14 mouse cellular contexts compared by ENCODE assay signal in the genomic region with DNA sequence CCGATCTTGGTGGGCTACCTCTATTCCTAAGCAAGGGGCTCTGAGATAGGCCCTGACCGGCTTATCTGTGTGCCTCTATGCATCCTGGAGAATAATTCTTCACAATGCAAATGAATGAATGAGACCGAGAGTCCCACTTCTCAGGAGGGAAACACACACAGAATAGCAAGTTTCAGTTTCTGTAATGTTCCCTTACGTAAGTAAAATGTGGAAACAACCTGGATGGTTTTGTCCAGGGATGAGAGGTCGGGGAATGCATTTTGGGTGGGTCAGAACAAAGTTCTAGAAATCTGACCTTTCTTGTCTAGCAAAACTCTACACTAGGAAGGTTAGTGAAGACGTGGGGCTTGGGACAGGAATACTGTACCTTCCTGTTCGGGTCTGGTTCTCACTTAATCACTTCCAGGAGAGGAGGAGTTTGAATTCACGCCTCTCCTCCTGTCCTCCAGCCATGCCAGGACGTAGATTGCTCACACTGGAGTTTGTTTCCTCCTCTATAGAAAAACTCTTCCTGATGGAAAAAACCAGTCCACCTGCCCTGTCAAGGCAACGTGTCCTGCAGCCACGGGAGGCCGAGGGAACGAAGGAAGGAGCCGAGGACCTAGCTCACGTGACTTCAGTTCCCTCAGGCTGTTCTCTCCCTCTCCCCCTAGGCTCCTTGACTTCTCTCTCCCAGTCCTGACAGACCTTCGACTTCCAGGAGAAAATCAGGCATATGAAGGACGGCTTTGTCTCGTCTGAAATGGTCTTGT. TPM values are rescaled to one million over a fixed set of nuclear protein-coding genes. Genes with fewer than 3 reads are reported as not detected.
DNase-seq lines count a peak whose midpoint lies in the region; ATAC-seq and TF ChIP-seq lines count a peak whose summit lies in the region.
"Had no signal": no experiment of that assay in that cellular context is flagged by ENCODE, and none has a peak within 500 bp of the region (broad histone marks: within the 10 kb centered on the region; RNA-seq: fewer than 3 reads in every experiment).

No protein-coding gene starts in this region.

- intact Hi-C loops in left cerebral cortex, postnatal 14 days (cut with DNase I): no loop called here

- no peak for DNase-seq in embryonic facial prominence, embryonic 10.5 days (ENCODE audit: low spot score)
- peak; percentile 65 for DNase-seq in kidney, adult 2 months
- no peak for DNase-seq in kidney, postnatal 10 days
- DNase-seq in CD4-positive helper T cell, adult 2 months (ENCODE audit: low read depth, low spot score): peak; percentile 37
- no peak for DNase-seq in left cerebral cortex, postnatal 14 days (ENCODE audit: low spot score in 2 of 2)
- no peak for DNase-seq in cerebellum, adult 11-12 months
- DNase-seq: cerebellum, adult 18-20 months; heart, postnatal 10 days; liver, embryonic 13.5 days; thymus, postnatal 25 days had no signal

- no peak overlapping the region for H3K4me2 ChIP-seq in embryonic facial prominence, embryonic 13.5 days
- no peak overlapping the region for H3K4me2 ChIP-seq in kidney, embryonic 16.5 days (replicated peaks; ENCODE audit: low read depth, low read length)
- H3K4me2 ChIP-seq: liver, embryonic 13.5 days had no signal

- no peak for ATAC-seq in embryonic facial prominence, embryonic 13.5 days (ENCODE audit: insufficient number of reproducible peaks, insufficient read depth, low FRiP score, low TSS enrichment, low read depth)
- ATAC-seq in kidney, embryonic 16.5 days (ENCODE audit: low FRiP score, low TSS enrichment): no peak

- no peak for TF ChIP-seq CTCF in kidney, adult 2 months (conservative IDR thresholded peaks at IDR 0.05; ENCODE audit: insufficient read depth, insufficient read length, low read depth, low read length)

- no peak overlapping the region for H3K4me3 ChIP-seq in embryonic facial prominence, embryonic 13.5 days
- no peak overlapping the region for H3K4me3 ChIP-seq in embryonic facial prominence, embryonic 10.5 days
- H3K4me3 ChIP-seq in kidney, adult 2 months (ENCODE audit: insufficient read depth, low read depth, low read length): no peak overlapping the region
- H3K4me3 ChIP-seq in kidney, embryonic 16.5 days (ENCODE audit: low read length): no peak overlapping the region
- H3K4me3 ChIP-seq: erythroblast, embryonic 14.5 days; liver, embryonic 13.5 days had no signal

- no peak overlapping the region for H3K9ac ChIP-seq in embryonic facial prominence, embryonic 13.5 days
- H3K9ac ChIP-seq in kidney, embryonic 16.5 days (replicated peaks; ENCODE audit: low read length): no peak overlapping the region
- H3K9ac ChIP-seq: liver, embryonic 13.5 days had no signal

- peaks cover 39% of the 10 kb centered on the region for H3K4me1 ChIP-seq in embryonic facial prominence, embryonic 13.5 days
- peaks cover 31% of the 10 kb centered on the region for H3K4me1 ChIP-seq in embryonic facial prominence, embryonic 10.5 days
- peaks cover 22% of the 10 kb centered on the region for H3K4me1 ChIP-seq in kidney, adult 2 months (ENCODE audit: control insufficient read depth, insufficient read depth, low read length)
- peaks cover 19% of the 10 kb centered on the region for H3K4me1 ChIP-seq in kidney, embryonic 16.5 days (ENCODE audit: insufficient read depth, low read length)

- 60% methylated on average over 18 of the region's 18 CpGs for WGBS in embryonic facial prominence, embryonic 13.5 days
- 69% methylated on average over 18 of the region's 18 CpGs for WGBS in embryonic facial prominence, embryonic 10.5 days
- 38% methylated on average over 18 of the region's 18 CpGs for WGBS in kidney, adult 2 months
- WGBS in kidney, embryonic 16.5 days: 65% methylated on average over 18 of the region's 18 CpGs

- no peaks in the 10 kb centered on the region for H3K27me3 ChIP-seq in embryonic facial prominence, embryonic 13.5 days
- no peaks in the 10 kb centered on the region for H3K27me3 ChIP-seq in embryonic facial prominence, embryonic 10.5 days (replicated peaks; ENCODE audit: low read depth, poor library complexity, severe bottlenecking)
- no peaks in the 10 kb centered on the region for H3K27me3 ChIP-seq in kidney, adult 2 months (replicated peaks; ENCODE audit: control insufficient read depth, insufficient read depth, low read length)
- no peaks in the 10 kb centered on the region for H3K27me3 ChIP-seq in kidney, embryonic 16.5 days (ENCODE audit: insufficient read depth, low read length)
- H3K27me3 ChIP-seq: liver, embryonic 13.5 days had no signal

- H3K9me3 ChIP-seq in embryonic facial prominence, embryonic 13.5 days: no peaks in the 10 kb centered on the region
- H3K9me3 ChIP-seq in embryonic facial prominence, embryonic 10.5 days: no peaks in the 10 kb centered on the region
- H3K9me3 ChIP-seq in kidney, embryonic 16.5 days (ENCODE audit: low read length): no peaks in the 10 kb centered on the region
- H3K9me3 ChIP-seq: G1E; liver, embryonic 13.5 days had no signal

- H3K27ac ChIP-seq in embryonic facial prominence, embryonic 13.5 days: 0 out of 2 replicates have a peak overlapping the region, but pooled peaks have one; percentile 2
- no peak overlapping the region for H3K27ac ChIP-seq in embryonic facial prominence, embryonic 10.5 days (replicated peaks)
- H3K27ac ChIP-seq in kidney, adult 2 months (ENCODE audit: insufficient read depth, low read depth, low read length): peak overlapping the region; percentile 71
- H3K27ac ChIP-seq in kidney, embryonic 16.5 days (ENCODE audit: low read length): 0 out of 2 replicates have a peak overlapping the region, but pooled peaks have one; percentile 6
- H3K27ac ChIP-seq: liver, embryonic 13.5 days had no signal

- TF ChIP-seq POLR2A in kidney, adult 2 months (IDR thresholded peaks at IDR 0.05; ENCODE audit: low read depth, low read length): no peak

- peaks cover 49% of the 10 kb centered on the region for H3K36me3 ChIP-seq in embryonic facial prominence, embryonic 13.5 days
- H3K36me3 ChIP-seq in embryonic facial prominence, embryonic 10.5 days (replicated peaks): peaks cover 49% of the 10 kb centered on the region
- peaks cover 17% of the 10 kb centered on the region for H3K36me3 ChIP-seq in kidney, adult 2 months (ENCODE audit: control insufficient read depth, insufficient read depth, low read length)
- H3K36me3 ChIP-seq in kidney, embryonic 16.5 days (ENCODE audit: insufficient read depth, low read length): peaks cover 28% of the 10 kb centered on the region

RNA-seq across cellular contexts. Expression of gene Nfkbia, which starts 5.3 kb away (rescaled TPM):
- 117 and 126 TPM in 2 replicates for polyA plus RNA-seq in embryonic facial prominence, embryonic 13.5 days (2015; fragmentation: Nextera tagmentation; extraction: Ambion mirVana)
- 44.6 and 55.2 TPM in 2 replicates for polyA plus RNA-seq in embryonic facial prominence, embryonic 10.5 days (2016; fragmentation: Nextera tagmentation; extraction: Ambion mirVana)
- 90.0 and 93.3 TPM in 2 replicates for polyA plus RNA-seq in kidney, adult 2 months (2012; rRNA removed)
- polyA plus RNA-seq in kidney, embryonic 16.5 days (2015; fragmentation: Nextera tagmentation; extraction: Ambion mirVana): 84.8 and 94.7 TPM in 2 replicates
- total RNA-seq in left cerebral cortex, postnatal 14 days (2021): 10 to 100 TPM; 28.3 to 46.4 TPM

Comparison
In these comparisons a context has a peak if more than half of its experiments do, and no peak if none do; other contexts are left out.
1. DNase-seq: peak in kidney, adult 2 months (single experiment) and CD4-positive helper T cell, adult 2 months (single experiment); none in embryonic facial prominence, embryonic 10.5 days (single experiment), kidney, postnatal 10 days (single experiment), left cerebral cortex, postnatal 14 days (0 of 2) and cerebellum, adult 11-12 months (single experiment).